9 mouse cellular contexts compared by ENCODE assay signal in the genomic region with DNA sequence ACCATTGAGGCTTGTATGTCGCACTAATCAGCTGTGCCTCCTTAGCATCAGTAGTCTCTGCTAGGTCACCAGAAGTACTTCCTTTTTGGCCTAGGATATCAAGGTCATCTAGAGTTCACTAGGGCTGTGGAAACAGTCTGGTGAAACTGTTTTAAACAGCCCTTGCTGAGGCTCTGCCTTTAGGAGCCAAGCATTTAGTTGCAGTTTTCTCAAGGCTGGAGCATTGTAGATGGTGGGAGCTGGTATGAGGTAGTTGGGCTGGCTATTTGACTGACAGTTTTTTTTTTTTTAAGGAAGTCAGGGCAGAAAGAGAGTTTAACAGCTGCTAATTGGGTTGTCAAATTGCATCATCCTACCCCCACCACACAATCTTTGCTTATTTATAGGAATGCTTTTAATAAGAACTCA. TPM values are rescaled to one million over a fixed set of nuclear protein-coding genes. Genes with fewer than 3 reads are reported as not detected.
DNase-seq lines count a peak whose midpoint lies in the region; ATAC-seq and TF ChIP-seq lines count a peak whose summit lies in the region.
"Had no signal": no experiment of that assay in that cellular context is flagged by ENCODE, and none has a peak within 500 bp of the region (broad histone marks: within the 10 kb centered on the region; RNA-seq: fewer than 3 reads in every experiment).

No protein-coding gene starts in this region.

- H3K27ac ChIP-seq in kidney, adult 2 months (ENCODE audit: insufficient read depth, low read depth, low read length) = peak overlapping the region; percentile 49; the same call in 1 of the 2 replicates
- H3K27ac ChIP-seq in brown adipose tissue, adult 24 weeks (replicated peaks; ENCODE audit: low read depth, low read length) = 0 out of 2 replicates have a peak overlapping the region, but pooled peaks have one; percentile 14
- no peak overlapping the region for H3K27ac ChIP-seq in midbrain, embryonic 15.5 days
- H3K27ac ChIP-seq: midbrain, embryonic 12.5 days had no signal

- intact Hi-C loops in left cerebral cortex, postnatal 14 days (cut with DNase I) = no loop called here

- peaks cover 34% of the 10 kb centered on the region for H3K4me1 ChIP-seq in kidney, adult 2 months (ENCODE audit: control insufficient read depth, insufficient read depth, low read length)
- H3K4me1 ChIP-seq in brown adipose tissue, adult 24 weeks (ENCODE audit: control insufficient read depth, insufficient read depth, insufficient read length, low read length) = peaks cover 30% of the 10 kb centered on the region
- no peaks in the 10 kb centered on the region; the same call in 1 of the 2 replicates for H3K4me1 ChIP-seq in midbrain, embryonic 15.5 days

- H3K9ac ChIP-seq in midbrain, embryonic 15.5 days = no peak overlapping the region
- H3K9ac ChIP-seq: midbrain, embryonic 12.5 days had no signal

- WGBS in kidney, adult 2 months = 41% methylated on average over 1 of the region's 1 CpGs
- 71% methylated on average over 1 of the region's 1 CpGs for WGBS in midbrain, embryonic 15.5 days

- no peak overlapping the region for H3K4me2 ChIP-seq in midbrain, embryonic 15.5 days
- H3K4me2 ChIP-seq: midbrain, embryonic 12.5 days had no signal

- H3K36me3 ChIP-seq in kidney, adult 2 months (ENCODE audit: control insufficient read depth, insufficient read depth, low read length) = no peaks in the 10 kb centered on the region
- no peaks in the 10 kb centered on the region for H3K36me3 ChIP-seq in midbrain, embryonic 15.5 days (replicated peaks)
- H3K36me3 ChIP-seq: midbrain, embryonic 12.5 days had no signal

- DNase-seq in kidney, adult 2 months = peak; percentile 60
- no peak for DNase-seq in kidney, postnatal 10 days
- peak; percentile 47 for DNase-seq in CD4-positive, CD25-positive, alpha-beta regulatory T cell, adult 2 months (ENCODE audit: low read depth, low spot score)
- peak; percentile 71 for DNase-seq in lung, postnatal 36 days
- no peak for DNase-seq in urinary bladder, adult 2 months (ENCODE audit: low spot score)
- DNase-seq in left cerebral cortex, postnatal 14 days (ENCODE audit: low spot score in 2 of 2) = no peak

- TF ChIP-seq POLR2A in kidney, adult 2 months (IDR thresholded peaks at IDR 0.05; ENCODE audit: low read depth, low read length) = no peak

- TF ChIP-seq CTCF in kidney, adult 2 months (conservative IDR thresholded peaks at IDR 0.05; ENCODE audit: insufficient read depth, insufficient read length, low read depth, low read length) = no peak

- no peaks in the 10 kb centered on the region for H3K27me3 ChIP-seq in kidney, adult 2 months (replicated peaks; ENCODE audit: control insufficient read depth, insufficient read depth, low read length)
- H3K27me3 ChIP-seq in midbrain, embryonic 15.5 days (replicated peaks) = no peaks in the 10 kb centered on the region
- H3K27me3 ChIP-seq: midbrain, embryonic 12.5 days had no signal

- no peak for ATAC-seq in midbrain, embryonic 15.5 days (replicated peaks)

- H3K9me3 ChIP-seq in midbrain, embryonic 15.5 days = no peaks in the 10 kb centered on the region
- H3K9me3 ChIP-seq: midbrain, embryonic 12.5 days had no signal

- H3K4me3 ChIP-seq in kidney, adult 2 months (ENCODE audit: insufficient read depth, low read depth, low read length) = no peak overlapping the region
- no peak overlapping the region for H3K4me3 ChIP-seq in brown adipose tissue, adult 24 weeks (ENCODE audit: insufficient read depth, low read depth, low read length)
- no peak overlapping the region for H3K4me3 ChIP-seq in midbrain, embryonic 15.5 days
- H3K4me3 ChIP-seq: midbrain, embryonic 12.5 days had no signal

RNA-seq across cellular contexts. Expression of gene Susd6, which starts 56.6 kb away (rescaled TPM):
- polyA plus RNA-seq in kidney, adult 2 months (2012; rRNA removed) = 65.5 and 80.0 TPM in 2 replicates
- 12.1 and 13.8 TPM in 2 replicates for polyA plus RNA-seq in brown adipose tissue, adult 24 weeks (2012; ENCODE audit: insufficient read depth, insufficient read length, missing spikeins)
- 45.8 and 47.4 TPM in 2 replicates for polyA plus RNA-seq in urinary bladder, adult 2 months (2012; rRNA removed)
- 10 to 100 TPM; 27.0 to 29.5 TPM for total RNA-seq in left cerebral cortex, postnatal 14 days (2021)
- polyA plus RNA-seq in midbrain, embryonic 15.5 days (2015; fragmentation: Nextera tagmentation; extraction: Ambion mirVana) = 13.2 and 13.6 TPM in 2 replicates

Comparison
In these comparisons a context has a peak if more than half of its experiments do, and no peak if none do; other contexts are left out.
1. DNase-seq: peak in kidney, adult 2 months (single experiment), CD4-positive, CD25-positive, alpha-beta regulatory T cell, adult 2 months (single experiment) and lung, postnatal 36 days (single experiment); none in kidney, postnatal 10 days (single experiment), urinary bladder, adult 2 months (single experiment) and left cerebral cortex, postnatal 14 days (0 of 2).